Mouse (Mus musculus) lung, embryonic 14.5 days (tissue): ENCODE measurements around the gene Ankdd1b. TPM values are rescaled to one million over a fixed set of nuclear protein-coding genes. Genes with fewer than 3 reads are reported as not detected.

Experiments
- ATAC-seq: fragments of 200-750 bp; cut with Nextera tagmentation; 2 replicates; pipeline ENCODE4 v1.8.0; 2017; ENCODE audit warnings: mild to moderate bottlenecking, moderate TSS enrichment, moderate library complexity; ENCODE audit not compliant: insufficient read depth
- DNase-seq: peaks from one replicate; pipeline ENCODE4 v3.0.0-alpha.2; 2015
- H3K27ac ChIP-seq: fragments of 300-500 bp; sonication (generic); 2 replicates; pipeline ENCODE4 v1.5.1; 2014; ENCODE audit warnings: low read depth, mild to moderate bottlenecking, moderate library complexity
- H3K27me3 ChIP-seq: fragments of 300-500 bp; sonication (generic); 2 replicates; pipeline ENCODE4 v1.6.1; 2014; ENCODE audit warnings: low read length, control low read depth; ENCODE audit not compliant: insufficient read depth
- H3K36me3 ChIP-seq: fragments of 300-500 bp; sonication (generic); 2 replicates; pipeline ENCODE4 v1.6.1; 2014; ENCODE audit warnings: control low read depth; ENCODE audit not compliant: insufficient read depth
- H3K4me1 ChIP-seq: fragments of 300-500 bp; sonication (generic); 2 replicates; pipeline ENCODE4 v1.6.1; 2014; ENCODE audit warnings: antibody characterized with exemption, control low read depth; ENCODE audit not compliant: insufficient read depth
- H3K4me2 ChIP-seq: fragments of 300-500 bp; sonication (generic); 2 replicates; pipeline ENCODE4 v1.6.1; 2014; ENCODE audit warnings: mild to moderate bottlenecking
- H3K4me3 ChIP-seq: fragments of 300-500 bp; sonication (generic); 2 replicates; pipeline ENCODE4 v1.5.1; 2014; ENCODE audit warnings: low read depth, low read length
- H3K9ac ChIP-seq: fragments of 300-500 bp; sonication (generic); 2 replicates; pipeline ENCODE4 v1.6.1; 2014
- H3K9me3 ChIP-seq: fragments of 300-500 bp; sonication (generic); 2 replicates; pipeline ENCODE4 v1.6.1; 2016; ENCODE audit warnings: low read depth, low read length, control low read depth
- CTCF ChIP-seq: IDR thresholded peaks from 2 replicates; pipeline ENCODE4 v1.5.1; 2016; ENCODE audit warnings: antibody characterized with exemption, low read depth
- WGBS: fragments of 180-500 bp; shearing (Covaris S2); extraction: QIAGEN DNeasy Blood & Tissue Kit; methylation state at CpG from one replicate; pipeline ENCODE4 v1.1.7; 2014; 5-methylcytosine and 5-hydroxymethylcytosine counted together
- polyA plus RNA-seq: library from polyadenylated mRNA; unstranded; fragments of >200 nt; fragmentation: Nextera tagmentation; extraction: Ambion mirVana; gene quantifications from 2 replicates; pipeline ENCODE4 v1.2.1, GENCODE M21; 2014

Ankdd1b gene
- polyA plus RNA-seq, 1 experiment from 2014 or later: not detected

DNA sequence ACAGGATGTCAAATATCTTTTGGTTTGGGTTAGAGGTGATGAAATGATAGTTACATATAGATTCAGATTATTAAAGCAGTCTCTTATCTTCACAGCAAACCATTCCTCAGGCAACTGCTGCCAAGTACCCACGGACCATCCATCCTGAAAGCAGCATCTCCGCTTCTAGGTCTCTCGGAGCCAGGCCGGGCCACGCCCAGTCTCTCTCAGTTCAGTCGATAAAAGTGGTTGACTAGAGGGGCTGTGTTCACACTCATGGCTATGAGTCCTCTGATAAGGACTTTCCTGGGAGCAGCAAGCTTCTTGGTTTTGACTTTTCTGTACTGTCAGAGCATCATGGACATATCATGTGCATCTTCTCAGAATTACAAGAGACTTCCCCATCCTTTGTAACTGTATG, 56.6 kb downstream of the Ankdd1b start:
- 78% methylated on average over 6 of the region's 6 CpGs for WGBS
- ATAC-seq (no peak), DNase-seq (no peak)
- TF ChIP-seq CTCF: no peak
- Histone ChIP-seq H3K36me3 (peaks cover 74% of the 10 kb centered on the region), H3K27ac (no peak overlapping the region), H3K4me3 (no peak overlapping the region), H3K27me3 (no peaks in the 10 kb centered on the region), H3K9me3 (no peaks in the 10 kb centered on the region), H3K4me1 (no peaks in the 10 kb centered on the region), H3K9ac (no peak overlapping the region), H3K4me2 (no peak overlapping the region)

- no peaks in the 10 kb centered on the region for H3K9me3 ChIP-seq
- 98% methylated on average over 1 of the region's 1 CpGs for WGBS
- H3K4me1 ChIP-seq: no peaks in the 10 kb centered on the region
- DNase-seq (no peak), ATAC-seq (no peak)
- no peak overlapping the region for H3K27ac ChIP-seq
- no peak overlapping the region for H3K4me3 ChIP-seq
- no peak for TF ChIP-seq CTCF
- peaks cover 75% of the 10 kb centered on the region for H3K36me3 ChIP-seq
- no peak overlapping the region for H3K4me2 ChIP-seq
- no peaks in the 10 kb centered on the region for H3K27me3 ChIP-seq
- H3K9ac ChIP-seq: no peak overlapping the region
These were observed 62.2 kb downstream of the Ankdd1b start for GRCm38 (mm10) chr13:96408786-96409185.

- 72% methylated on average over 4 of the region's 4 CpGs for WGBS
- peak; percentile 31; the same call in 1 of the 2 replicates for ATAC-seq
- peaks cover 76% of the 10 kb centered on the region for H3K36me3 ChIP-seq
- H3K4me2 ChIP-seq: no peak overlapping the region
- no peaks in the 10 kb centered on the region for H3K27me3 ChIP-seq
- TF ChIP-seq CTCF: peak; percentile 74
- no peak overlapping the region for H3K4me3 ChIP-seq
- H3K4me1 ChIP-seq: no peaks in the 10 kb centered on the region
- no peak overlapping the region for H3K9ac ChIP-seq
- no peaks in the 10 kb centered on the region for H3K9me3 ChIP-seq
- DNase-seq: peak; percentile 83
- no peak overlapping the region for H3K27ac ChIP-seq
These were observed 64.0 kb downstream of the Ankdd1b start for GRCm38 (mm10) chr13:96407040-96407439.

- H3K9ac ChIP-seq: no peak overlapping the region
- ATAC-seq (no peak), DNase-seq (no peak)
- no peak overlapping the region for H3K4me3 ChIP-seq
- 90% methylated on average over 2 of the region's 2 CpGs for WGBS
- H3K36me3 ChIP-seq: peaks cover 76% of the 10 kb centered on the region
- no peak for TF ChIP-seq CTCF
- H3K4me2 ChIP-seq: no peak overlapping the region
- no peaks in the 10 kb centered on the region for H3K9me3 ChIP-seq
- H3K27me3 ChIP-seq: no peaks in the 10 kb centered on the region
- H3K27ac ChIP-seq: no peak overlapping the region
- no peaks in the 10 kb centered on the region for H3K4me1 ChIP-seq
These were observed 65.5 kb downstream of the Ankdd1b start for GRCm38 (mm10) chr13:96405518-96405917.

DNA sequence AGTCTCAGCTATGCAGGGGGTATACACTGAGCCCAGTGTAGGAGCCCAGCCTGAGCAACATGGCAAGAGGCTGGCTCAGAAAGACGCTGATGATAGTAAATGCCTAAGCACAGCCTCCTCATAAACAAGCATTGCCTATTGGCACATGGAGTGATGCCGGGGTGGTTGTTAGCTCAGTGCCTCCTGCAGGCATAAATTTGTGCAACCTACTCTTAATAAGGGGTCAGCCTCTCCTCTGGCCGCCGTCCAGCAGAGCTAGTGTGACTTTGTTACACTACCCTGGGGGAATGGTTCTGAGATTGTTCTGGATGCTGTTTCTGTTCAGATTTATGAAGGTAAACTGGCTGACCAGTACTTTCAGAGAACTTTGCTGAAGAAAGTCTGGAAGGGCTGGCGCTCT, 69.7 kb downstream of the Ankdd1b start:
- no peak overlapping the region for H3K4me3 ChIP-seq
- H3K9ac ChIP-seq: no peak overlapping the region

DNA sequence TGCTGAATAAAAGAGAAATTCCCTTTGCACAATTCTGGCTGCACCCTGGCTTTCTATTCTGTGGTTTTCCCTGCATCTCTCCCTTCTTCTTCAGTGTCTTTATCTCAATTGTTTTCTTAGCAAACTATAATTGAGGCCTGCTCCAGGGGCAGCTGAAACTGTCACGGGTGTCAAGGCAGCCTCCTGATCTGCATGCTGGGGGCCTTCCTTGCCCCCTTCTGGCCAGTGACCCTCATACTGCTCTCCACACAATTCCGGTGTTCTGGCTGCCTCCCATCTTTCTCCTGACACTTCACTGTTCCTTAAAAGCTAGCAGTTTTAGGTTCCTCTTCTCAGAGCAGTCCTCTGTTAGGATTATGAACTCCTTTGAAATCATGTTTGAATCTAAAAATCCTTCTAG, 81.7 kb downstream of the Ankdd1b start:
- peak overlapping the region; percentile 74 for H3K9ac ChIP-seq
- H3K27me3 ChIP-seq: no peaks in the 10 kb centered on the region
- DNase-seq: no peak
- peaks cover 6% of the 10 kb centered on the region; the same call in 1 of the 2 replicates for H3K4me1 ChIP-seq
- no peak for ATAC-seq
- peaks cover 38% of the 10 kb centered on the region for H3K36me3 ChIP-seq
- peak overlapping the region; percentile 88 for H3K4me2 ChIP-seq
- 14% methylated on average over 2 of the region's 2 CpGs for WGBS
- peak overlapping the region; percentile 63 for H3K4me3 ChIP-seq
- H3K9me3 ChIP-seq: no peaks in the 10 kb centered on the region
- 0 out of 2 replicates have a peak, but pooled peaks have one; percentile 10 for TF ChIP-seq CTCF
- no peak overlapping the region for H3K27ac ChIP-seq

More for the DNA sequence above, 69.7 kb downstream of the Ankdd1b start:
- DNase-seq: no peak
- Histone ChIP-seq H3K36me3 (peaks cover 93% of the 10 kb centered on the region), H3K27me3 (no peaks in the 10 kb centered on the region), H3K9me3 (no peaks in the 10 kb centered on the region), H3K4me2 (no peak overlapping the region), H3K27ac (no peak overlapping the region), H3K4me1 (no peaks in the 10 kb centered on the region)
- TF ChIP-seq CTCF: no peak
- no peak for ATAC-seq
- 95% methylated on average over 5 of the region's 5 CpGs for WGBS

- ATAC-seq (peak; percentile 100), DNase-seq (peak; percentile 99)
- H3K9ac ChIP-seq: peak within 1 kb of the TSS; percentile 74
- no peak for TF ChIP-seq CTCF
- H3K4me1 ChIP-seq: peaks cover 6% of the 10 kb centered on the region; the same call in 1 of the 2 replicates
- peak within 1 kb of the TSS; percentile 55; the same call in 1 of the 2 replicates for H3K27ac ChIP-seq
- peak within 1 kb of the TSS; percentile 88 for H3K4me2 ChIP-seq
- H3K36me3 ChIP-seq: peaks cover 29% of the 10 kb centered on the region
- peak within 1 kb of the TSS; percentile 63 for H3K4me3 ChIP-seq
- H3K27me3 ChIP-seq: no peaks in the 10 kb centered on the region
- WGBS: under 1% methylated on average over 44 of the region's 44 CpGs
- H3K9me3 ChIP-seq: no peaks in the 10 kb centered on the region
These were observed 82.7 kb downstream of the Ankdd1b start, which contains the start of gene Poc5 for GRCm38 (mm10) chr13:96388042-96388888. Poc5 (plus strand) TSS chr13:96388294.
